Mouse (Mus musculus) ES-Bruce4 (cell line): ENCODE data around the gene Nup188. TPM values are rescaled to one million over a fixed set of nuclear protein-coding genes. Genes with fewer than 3 reads are reported as not detected.

Source experiments
- H3K27ac ChIP-seq: 2 replicates; pipeline ENCODE4 v1.5.1; 2012; ENCODE audit warnings: low read length, inconsistent platforms; ENCODE audit not compliant: insufficient read depth
- H3K27me3 ChIP-seq: 2 replicates; pipeline ENCODE4 v1.6.1; 2012; ENCODE audit warnings: mild to moderate bottlenecking, low read length, inconsistent platforms; ENCODE audit not compliant: control insufficient read depth, poor library complexity, insufficient read depth, severe bottlenecking
- H3K36me3 ChIP-seq: 2 replicates; pipeline ENCODE4 v1.6.1; 2012; ENCODE audit warnings: inconsistent platforms, mild to moderate bottlenecking, low read length, moderate library complexity; ENCODE audit not compliant: control insufficient read depth, poor library complexity, insufficient read depth, severe bottlenecking
- H3K4me1 ChIP-seq: one replicate; pipeline ENCODE4 v1.8.1; 2011; ENCODE audit warnings: low read length; ENCODE audit not compliant: control insufficient read depth, insufficient read depth
- H3K4me3 ChIP-seq: 2 replicates; pipeline ENCODE4 v1.5.1; 2011; ENCODE audit warnings: low read depth, mild to moderate bottlenecking, low read length
- H3K9ac ChIP-seq: 2 replicates; pipeline ENCODE4 v1.6.1; 2012; ENCODE audit warnings: low read depth, mild to moderate bottlenecking, inconsistent platforms; ENCODE audit not compliant: poor library complexity, severe bottlenecking
- H3K9me3 ChIP-seq: replicated peaks from 2 replicates; pipeline ENCODE4 v1.6.1; 2012; ENCODE audit warnings: mild to moderate bottlenecking, low read length, inconsistent platforms; ENCODE audit not compliant: control insufficient read depth, poor library complexity, insufficient read depth, severe bottlenecking
- CTCF ChIP-seq: IDR thresholded peaks from one replicate; pipeline ENCODE4 v1.8.1; 2011; ENCODE audit warnings: low read depth, low read length
- EP300 ChIP-seq: IDR thresholded peaks from 2 replicates; pipeline ENCODE4 v1.6.1; 2011; ENCODE audit warnings: low read depth, low read length; ENCODE audit not compliant: insufficient read depth
- POLR2A ChIP-seq: IDR thresholded peaks from one replicate; pipeline ENCODE4 v1.8.1; 2011; ENCODE audit warnings: low read length; ENCODE audit not compliant: insufficient read depth
- polyA plus RNA-seq: library from polyadenylated mRNA; stranded (reverse); fragments of >200 nt; gene quantifications from 2 replicates; pipeline ENCODE4 v1.2.4, GENCODE M21; 2011; ENCODE audit warnings: low read depth; ENCODE audit not compliant: missing spikeins, insufficient read depth, insufficient read length

Nup188 gene
- polyA plus RNA-seq, 1 experiment = 138 TPM

DNA sequence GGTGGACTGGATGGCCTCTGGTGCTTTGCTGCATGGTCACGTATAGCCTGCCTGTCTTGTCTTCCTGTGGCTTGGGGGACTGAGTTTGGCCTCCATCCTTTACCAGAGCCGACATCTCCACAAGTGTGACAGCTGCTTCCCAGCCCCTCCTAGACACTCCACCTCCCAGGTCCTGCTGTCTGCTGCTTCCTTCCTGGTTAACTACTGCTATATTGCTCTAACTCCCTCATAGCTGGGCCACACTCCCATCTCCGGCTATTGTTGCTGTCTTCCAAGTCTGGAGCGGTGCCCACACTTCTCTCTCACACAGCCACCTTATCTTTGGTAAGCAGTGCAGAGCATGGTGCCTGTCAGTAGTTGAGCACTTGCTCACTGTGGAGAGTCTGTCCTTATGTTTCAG is 46.4 kb upstream of the Nup188 start:
- H3K27ac ChIP-seq = no peak overlapping the region

GRCm38 (mm10) chr2:30240267-30240666 is 45.9 kb upstream of the Nup188 start, which contains the start of gene Gm28035:
Gene Gm28035, plus strand, starts transcription at chr2:30240567.
- H3K27me3 ChIP-seq = no peaks in the 10 kb centered on the region
- H3K27ac ChIP-seq = no peak within 1 kb of the TSS
- H3K36me3 ChIP-seq = no peaks in the 10 kb centered on the region; the same call in 1 of the 2 replicates
- H3K9ac ChIP-seq = no peak within 1 kb of the TSS
- no peak within 1 kb of the TSS for H3K4me3 ChIP-seq
- no peaks in the 10 kb centered on the region for H3K4me1 ChIP-seq
- TF ChIP-seq EP300 (no peak), CTCF (no peak), POLR2A (no peak)
- H3K9me3 ChIP-seq = no peaks in the 10 kb centered on the region

More for the DNA sequence above, 46.4 kb upstream of the Nup188 start:
- Histone ChIP-seq H3K27me3 (no peaks in the 10 kb centered on the region), H3K36me3 (no peaks in the 10 kb centered on the region; the same call in 1 of the 2 replicates), H3K9me3 (no peaks in the 10 kb centered on the region), H3K9ac (no peak overlapping the region), H3K4me1 (no peaks in the 10 kb centered on the region), H3K4me3 (no peak overlapping the region)
- TF ChIP-seq EP300 (no peak), POLR2A (no peak), CTCF (no peak)

DNA sequence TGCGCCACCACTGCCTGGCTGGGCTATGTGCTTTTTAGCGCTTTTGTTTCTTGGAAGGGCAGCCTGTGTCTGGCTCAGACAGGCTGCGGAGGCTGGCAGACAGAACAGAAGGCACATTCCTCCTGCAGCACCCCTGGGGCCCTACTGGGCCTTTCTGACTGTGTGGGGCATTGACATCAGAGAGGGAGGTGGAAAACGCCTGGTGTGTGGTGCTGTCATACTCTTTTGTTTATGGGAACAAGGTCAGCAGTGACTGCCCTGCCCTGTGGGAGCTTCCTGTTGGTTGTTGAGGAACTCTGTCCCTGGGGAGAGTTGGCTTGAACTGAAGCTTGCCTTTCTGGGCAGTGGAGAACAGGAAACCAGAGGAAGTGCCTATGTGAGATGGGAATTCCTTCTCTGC is 43.7 kb upstream of the Nup188 start:
- Histone ChIP-seq H3K4me3 (no peak overlapping the region), H3K9me3 (no peaks in the 10 kb centered on the region), H3K27me3 (no peaks in the 10 kb centered on the region), H3K27ac (peak overlapping the region; percentile 62), H3K9ac (no peak overlapping the region), H3K4me1 (no peaks in the 10 kb centered on the region), H3K36me3 (no peaks in the 10 kb centered on the region; the same call in 1 of the 2 replicates)
- TF ChIP-seq POLR2A (no peak), EP300 (0 out of 2 replicates have a peak, but pooled peaks have one; percentile 52), CTCF (no peak)

DNA sequence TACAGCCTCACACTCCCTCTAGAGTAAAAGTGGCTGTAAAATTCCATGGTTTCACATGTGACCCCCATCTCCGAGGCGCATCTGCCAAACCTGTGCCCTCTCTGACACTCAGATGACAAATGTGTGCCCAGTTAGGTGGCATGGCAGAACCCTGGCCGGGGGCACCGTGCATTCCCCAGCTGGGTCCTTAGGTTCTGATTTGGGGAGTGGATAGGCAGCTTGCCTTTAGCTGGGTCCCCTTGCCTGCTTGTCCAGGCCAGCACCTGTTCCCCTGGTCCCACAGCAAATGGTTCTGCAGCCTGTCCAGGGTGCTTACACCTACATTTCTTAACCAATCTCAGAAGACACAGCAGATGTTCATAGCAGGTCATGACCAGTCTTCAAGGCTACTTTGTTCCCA is 42.8 kb upstream of the Nup188 start:
- TF ChIP-seq CTCF (no peak), POLR2A (no peak), EP300 (no peak)
- Histone ChIP-seq H3K4me3 (no peak overlapping the region), H3K9ac (no peak overlapping the region), H3K27me3 (no peaks in the 10 kb centered on the region), H3K4me1 (no peaks in the 10 kb centered on the region), H3K9me3 (no peaks in the 10 kb centered on the region), H3K36me3 (no peaks in the 10 kb centered on the region; the same call in 1 of the 2 replicates), H3K27ac (peak overlapping the region; percentile 21; the same call in 1 of the 2 replicates)

GRCm38 (mm10) chr2:30244595-30245178 is 41.5 kb upstream of the Nup188 start:
- H3K27me3 ChIP-seq = no peaks in the 10 kb centered on the region
- no peak overlapping the region for H3K9ac ChIP-seq
- H3K4me1 ChIP-seq = no peaks in the 10 kb centered on the region
- H3K27ac ChIP-seq = no peak overlapping the region
- H3K4me3 ChIP-seq = no peak overlapping the region
- no peaks in the 10 kb centered on the region for H3K9me3 ChIP-seq
- TF ChIP-seq POLR2A = no peak
- no peak for TF ChIP-seq EP300
- no peak for TF ChIP-seq CTCF
- no peaks in the 10 kb centered on the region; the same call in 1 of the 2 replicates for H3K36me3 ChIP-seq

DNA sequence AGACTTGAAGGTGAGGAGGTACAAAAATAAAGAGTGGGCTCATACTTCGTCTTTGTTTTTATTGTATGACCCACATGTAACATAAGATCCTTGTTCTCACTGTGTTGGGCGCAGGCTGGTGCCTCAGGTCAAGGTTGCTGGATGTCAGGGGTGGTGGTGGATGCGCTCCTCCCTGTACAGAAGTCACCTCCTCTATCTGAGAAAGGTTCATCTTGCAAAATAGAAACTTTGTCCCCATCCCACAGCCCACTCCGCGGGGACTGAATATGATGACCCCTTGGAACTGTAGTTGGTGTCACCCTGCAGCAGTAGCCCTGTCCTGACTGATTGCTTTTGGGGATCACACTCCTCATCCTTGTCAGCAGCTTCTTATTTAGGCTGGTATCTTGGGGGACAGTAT is 39.2 kb upstream of the Nup188 start:
- no peaks in the 10 kb centered on the region for H3K36me3 ChIP-seq
- H3K27me3 ChIP-seq = no peaks in the 10 kb centered on the region
- H3K9ac ChIP-seq = no peak overlapping the region
- H3K9me3 ChIP-seq = no peaks in the 10 kb centered on the region
- TF ChIP-seq POLR2A (no peak), EP300 (no peak), CTCF (no peak)
- no peak overlapping the region for H3K27ac ChIP-seq
- H3K4me3 ChIP-seq = no peak overlapping the region
- peaks cover 2% of the 10 kb centered on the region for H3K4me1 ChIP-seq
